Comparison of ENCODE assay signal across 8 mouse cellular contexts in genomic region chr11:116434967-116435752, GRCm38 (mm10). TPM values are rescaled to one million over a fixed set of nuclear protein-coding genes. Genes with fewer than 3 reads are reported as not detected.
DNase-seq lines count a peak whose midpoint lies in the region; ATAC-seq lines count a peak whose summit lies in the region.

No protein-coding gene starts in this region.

- DNase-seq in neural tube, embryonic 11.5 days (ENCODE audit: low spot score) = peak; percentile 34
- DNase-seq in neural tube, embryonic 10.5 days (ENCODE audit: extremely low spot score, low spot score) = no peak
- no peak for DNase-seq in forebrain, embryonic 11.5 days (ENCODE audit: low spot score)
- DNase-seq in kidney, postnatal 14 days = peak; percentile 76
- DNase-seq in urinary bladder, adult 18-20 months (ENCODE audit: low spot score in 2 of 2) = no peak
- DNase-seq in adrenal gland, postnatal 25 days = no peak

- H3K27me3 ChIP-seq in neural tube, embryonic 11.5 days (ENCODE audit: control insufficient read depth, insufficient read depth, low read length) = no peaks in the 10 kb centered on the region
- peaks cover 3% of the 10 kb centered on the region; the same call in 1 of the 2 replicates for H3K27me3 ChIP-seq in forebrain, embryonic 11.5 days (ENCODE audit: control insufficient read depth, insufficient read depth, low read length)
- H3K27me3 ChIP-seq in neural tube, embryonic 13.5 days = no peaks in the 10 kb centered on the region

- H3K4me2 ChIP-seq in neural tube, embryonic 11.5 days (ENCODE audit: low read depth) = peak overlapping the region; percentile 69
- H3K4me2 ChIP-seq in forebrain, embryonic 11.5 days (ENCODE audit: low read depth, low read length, severe bottlenecking) = peak overlapping the region; percentile 84
- H3K4me2 ChIP-seq in neural tube, embryonic 13.5 days = peak overlapping the region; percentile 77

- H3K4me3 ChIP-seq in neural tube, embryonic 11.5 days (ENCODE audit: low read depth, low read length) = peak overlapping the region; percentile 95
- peak overlapping the region; percentile 93 for H3K4me3 ChIP-seq in forebrain, embryonic 11.5 days (ENCODE audit: low read depth, low read length)
- H3K4me3 ChIP-seq in neural tube, embryonic 13.5 days = peak overlapping the region; percentile 94

- no peak for ATAC-seq in neural tube, embryonic 11.5 days (ENCODE audit: insufficient read depth, low FRiP score, low TSS enrichment)
- ATAC-seq in forebrain, embryonic 11.5 days (replicated peaks; ENCODE audit: low FRiP score) = no peak
- no peak; the same call in 1 of the 2 replicates for ATAC-seq in neural tube, embryonic 13.5 days (ENCODE audit: low read depth)
- no peak for ATAC-seq in megakaryocyte-erythroid progenitor cell, adult 5-6 weeks (replicated peaks; ENCODE audit: low FRiP score, low TSS enrichment, poor library complexity, severe bottlenecking)

- no peaks in the 10 kb centered on the region for H3K9me3 ChIP-seq in neural tube, embryonic 11.5 days (ENCODE audit: control insufficient read depth, low read length)
- H3K9me3 ChIP-seq in forebrain, embryonic 11.5 days (ENCODE audit: control insufficient read depth, low read length) = no peaks in the 10 kb centered on the region
- no peaks in the 10 kb centered on the region for H3K9me3 ChIP-seq in neural tube, embryonic 13.5 days

- H3K36me3 ChIP-seq in neural tube, embryonic 11.5 days (ENCODE audit: control insufficient read depth, insufficient read depth, low read length) = peaks cover 11% of the 10 kb centered on the region
- peaks cover 6% of the 10 kb centered on the region; the same call in 1 of the 2 replicates for H3K36me3 ChIP-seq in forebrain, embryonic 11.5 days (ENCODE audit: control insufficient read depth, insufficient read depth, low read length)
- peaks cover 24% of the 10 kb centered on the region for H3K36me3 ChIP-seq in neural tube, embryonic 13.5 days

- peak overlapping the region; percentile 88 for H3K27ac ChIP-seq in neural tube, embryonic 11.5 days (ENCODE audit: low read depth, low read length)
- peak overlapping the region; percentile 84 for H3K27ac ChIP-seq in forebrain, embryonic 11.5 days (ENCODE audit: low read depth, low read length)
- peak overlapping the region; percentile 96 for H3K27ac ChIP-seq in neural tube, embryonic 13.5 days (replicated peaks)

- H3K9ac ChIP-seq in neural tube, embryonic 11.5 days (ENCODE audit: low read length) = peak overlapping the region; percentile 93
- H3K9ac ChIP-seq in forebrain, embryonic 11.5 days (ENCODE audit: low read length) = peak overlapping the region; percentile 96
- H3K9ac ChIP-seq in neural tube, embryonic 13.5 days = peak overlapping the region; percentile 97

- H3K4me1 ChIP-seq in neural tube, embryonic 11.5 days (ENCODE audit: control insufficient read depth, insufficient read depth, low read length) = peaks cover 11% of the 10 kb centered on the region
- peaks cover 7% of the 10 kb centered on the region; the same call in 1 of the 2 replicates for H3K4me1 ChIP-seq in forebrain, embryonic 11.5 days (replicated peaks; ENCODE audit: control insufficient read depth, insufficient read depth, low read length)
- H3K4me1 ChIP-seq in neural tube, embryonic 13.5 days (replicated peaks) = peaks cover 33% of the 10 kb centered on the region

- WGBS in neural tube, embryonic 11.5 days = 57% methylated on average over 12 of the region's 12 CpGs
- WGBS in forebrain, embryonic 11.5 days = 51% methylated on average over 12 of the region's 12 CpGs
- WGBS in neural tube, embryonic 13.5 days = 51% methylated on average over 12 of the region's 12 CpGs

RNA-seq across cellular contexts. Expression of gene Ubald2, which starts 1.3 kb away (rescaled TPM):
- polyA plus RNA-seq in neural tube, embryonic 11.5 days (2014; fragmentation: Nextera tagmentation; extraction: Ambion mirVana) = 90.3 and 92.4 TPM in 2 replicates
- polyA plus RNA-seq in forebrain, embryonic 11.5 days (2014; fragmentation: Nextera tagmentation; extraction: Ambion mirVana) = 80.2 and 83.7 TPM in 2 replicates
- polyA plus RNA-seq in neural tube, embryonic 13.5 days (2015; fragmentation: Nextera tagmentation; extraction: Ambion mirVana) = 40.7 and 55.0 TPM in 2 replicates
- 27.9 and 48.4 TPM in 2 replicates for total RNA-seq in adrenal gland, postnatal 25 days (2021)
- total RNA-seq in megakaryocyte-erythroid progenitor cell, adult 5-6 weeks (2014; fragmentation: Nextera tagmentation) = 68.8 and 89.9 TPM in 2 replicates
- 65.8 and 93.3 TPM in 2 replicates for total RNA-seq in megakaryocyte-erythroid progenitor cell, adult 5-6 weeks (2017)

RNA-seq across cellular contexts. Expression of gene Rnf157, which starts 22.3 kb away (rescaled TPM):
- 31.1 and 34.6 TPM in 2 replicates for polyA plus RNA-seq in neural tube, embryonic 11.5 days (2014; fragmentation: Nextera tagmentation; extraction: Ambion mirVana)
- 25.0 and 26.1 TPM in 2 replicates for polyA plus RNA-seq in forebrain, embryonic 11.5 days (2014; fragmentation: Nextera tagmentation; extraction: Ambion mirVana)
- polyA plus RNA-seq in neural tube, embryonic 13.5 days (2015; fragmentation: Nextera tagmentation; extraction: Ambion mirVana) = 64.8 and 72.0 TPM in 2 replicates
- 8.5 and 8.9 TPM in 2 replicates for total RNA-seq in adrenal gland, postnatal 25 days (2021)
- 8.1 and 12.1 TPM in 2 replicates for total RNA-seq in megakaryocyte-erythroid progenitor cell, adult 5-6 weeks (2014; fragmentation: Nextera tagmentation)
- 2.7 and 11.3 TPM in 2 replicates for total RNA-seq in megakaryocyte-erythroid progenitor cell, adult 5-6 weeks (2017)

RNA-seq across cellular contexts. Expression of gene Qrich2, which starts 30.9 kb away (rescaled TPM):
- 0.40 TPM in 1 of 2 replicates, not detected in the other for polyA plus RNA-seq in neural tube, embryonic 11.5 days (2014; fragmentation: Nextera tagmentation; extraction: Ambion mirVana)
- not detected in 2 replicates for polyA plus RNA-seq in forebrain, embryonic 11.5 days (2014; fragmentation: Nextera tagmentation; extraction: Ambion mirVana)
- not detected in 2 replicates for polyA plus RNA-seq in neural tube, embryonic 13.5 days (2015; fragmentation: Nextera tagmentation; extraction: Ambion mirVana)
- not detected in 2 replicates for total RNA-seq in adrenal gland, postnatal 25 days (2021)
- not detected in 2 replicates for total RNA-seq in megakaryocyte-erythroid progenitor cell, adult 5-6 weeks (2014; fragmentation: Nextera tagmentation)
- not detected in 2 replicates for total RNA-seq in megakaryocyte-erythroid progenitor cell, adult 5-6 weeks (2017)

RNA-seq across cellular contexts. Expression of gene Prpsap1, which starts 58.8 kb away (rescaled TPM):
- 212 and 222 TPM in 2 replicates for polyA plus RNA-seq in neural tube, embryonic 11.5 days (2014; fragmentation: Nextera tagmentation; extraction: Ambion mirVana)
- 188 and 195 TPM in 2 replicates for polyA plus RNA-seq in forebrain, embryonic 11.5 days (2014; fragmentation: Nextera tagmentation; extraction: Ambion mirVana)
- polyA plus RNA-seq in neural tube, embryonic 13.5 days (2015; fragmentation: Nextera tagmentation; extraction: Ambion mirVana) = 177 and 178 TPM in 2 replicates
- 112 TPM in 2 replicates for total RNA-seq in adrenal gland, postnatal 25 days (2021)
- total RNA-seq in megakaryocyte-erythroid progenitor cell, adult 5-6 weeks (2014; fragmentation: Nextera tagmentation) = 89.6 and 95.3 TPM in 2 replicates
- total RNA-seq in megakaryocyte-erythroid progenitor cell, adult 5-6 weeks (2017) = 36.8 and 60.7 TPM in 2 replicates

Comparison
In these comparisons a context has a peak if more than half of its experiments do, and no peak if none do; other contexts are left out.
1. DNase-seq: peak in neural tube, embryonic 11.5 days (single experiment) and kidney, postnatal 14 days (single experiment); none in neural tube, embryonic 10.5 days (single experiment), forebrain, embryonic 11.5 days (single experiment), urinary bladder, adult 18-20 months (0 of 2) and adrenal gland, postnatal 25 days (single experiment).
2. Peak in every context shown above with its lines, with median percentiles within 50 percentile points of each other: H3K27ac ChIP-seq, H3K4me2 ChIP-seq, H3K4me3 ChIP-seq and H3K9ac ChIP-seq.